In genomic region chr8:86342016-86342684, GRCm38 (mm10) we compare ENCODE assay signal across 16 mouse cellular contexts.
DNase-seq lines count a peak whose midpoint lies in the region; ATAC-seq and TF ChIP-seq lines count a peak whose summit lies in the region.
"Had no signal": no experiment of that assay in that cellular context is flagged by ENCODE, and none has a peak within 500 bp of the region (broad histone marks: within the 10 kb centered on the region; RNA-seq: fewer than 3 reads in every experiment).

No protein-coding gene starts in this region.

- no peaks in the 10 kb centered on the region for H3K9me3 ChIP-seq in intestine, embryonic 16.5 days (ENCODE audit: control insufficient read depth, low read length)
- H3K9me3 ChIP-seq in intestine, postnatal 0 days (ENCODE audit: control insufficient read depth): no peaks in the 10 kb centered on the region
- H3K9me3 ChIP-seq in lung, embryonic 15.5 days: no peaks in the 10 kb centered on the region
- H3K9me3 ChIP-seq in neural tube, embryonic 14.5 days (ENCODE audit: control insufficient read depth, low read length): no peaks in the 10 kb centered on the region
- H3K9me3 ChIP-seq: forebrain, embryonic 12.5 days; hindbrain, embryonic 13.5 days; limb, embryonic 13.5 days had no signal

- no peaks in the 10 kb centered on the region for H3K4me1 ChIP-seq in intestine, embryonic 16.5 days (ENCODE audit: control insufficient read depth, insufficient read depth, low read length)
- no peaks in the 10 kb centered on the region for H3K4me1 ChIP-seq in intestine, postnatal 0 days (replicated peaks; ENCODE audit: control insufficient read depth, insufficient read depth, low read length)
- H3K4me1 ChIP-seq in lung, embryonic 15.5 days: 0 out of 2 replicates have a peak, but pooled peaks cover 10% of the 10 kb centered on the region
- H3K4me1 ChIP-seq in neural tube, embryonic 14.5 days (ENCODE audit: control insufficient read depth, insufficient read depth, low read length): peaks cover 9% of the 10 kb centered on the region
- H3K4me1 ChIP-seq: forebrain, embryonic 12.5 days had no signal

- intact Hi-C loops in gastrocnemius, adult 2 months (cut with DNase I): no loop called here

- no peak for TF ChIP-seq CTCF in gastrocnemius, adult 2 months (IDR thresholded peaks at IDR 0.05)
- TF ChIP-seq CTCF in intestine, postnatal 0 days (IDR thresholded peaks at IDR 0.05; ENCODE audit: low read depth): no peak

- no peaks in the 10 kb centered on the region for H3K36me3 ChIP-seq in intestine, embryonic 16.5 days (ENCODE audit: control insufficient read depth, insufficient read depth, low read length)
- H3K36me3 ChIP-seq in intestine, postnatal 0 days (ENCODE audit: control insufficient read depth, insufficient read depth): no peaks in the 10 kb centered on the region
- H3K36me3 ChIP-seq in lung, embryonic 15.5 days: no peaks in the 10 kb centered on the region
- no peaks in the 10 kb centered on the region for H3K36me3 ChIP-seq in neural tube, embryonic 14.5 days (ENCODE audit: control insufficient read depth, insufficient read depth, low read length)
- H3K36me3 ChIP-seq: forebrain, embryonic 12.5 days; hindbrain, embryonic 13.5 days; limb, embryonic 13.5 days had no signal

- no peaks in the 10 kb centered on the region for H3K27me3 ChIP-seq in intestine, embryonic 16.5 days (replicated peaks; ENCODE audit: control insufficient read depth, insufficient read depth, low read length)
- no peaks in the 10 kb centered on the region for H3K27me3 ChIP-seq in intestine, postnatal 0 days (replicated peaks; ENCODE audit: control insufficient read depth, insufficient read depth, low read length)
- H3K27me3 ChIP-seq in lung, embryonic 15.5 days: no peaks in the 10 kb centered on the region
- no peaks in the 10 kb centered on the region for H3K27me3 ChIP-seq in neural tube, embryonic 14.5 days (ENCODE audit: control insufficient read depth, insufficient read depth, low read length)
- H3K27me3 ChIP-seq: forebrain, embryonic 12.5 days; hindbrain, embryonic 13.5 days; limb, embryonic 13.5 days had no signal

- no peak overlapping the region for H3K27ac ChIP-seq in gastrocnemius, adult 2 months
- 0 out of 2 replicates have a peak overlapping the region, but pooled peaks have one; percentile 15 for H3K27ac ChIP-seq in intestine, embryonic 16.5 days (ENCODE audit: low read length)
- no peak overlapping the region for H3K27ac ChIP-seq in intestine, postnatal 0 days (ENCODE audit: low read depth, low read length)
- peak overlapping the region; percentile 39; the same call in 1 of the 2 replicates for H3K27ac ChIP-seq in lung, embryonic 15.5 days
- 0 out of 2 replicates have a peak overlapping the region, but pooled peaks have one; percentile 22 for H3K27ac ChIP-seq in neural tube, embryonic 14.5 days (ENCODE audit: low read depth, low read length)
- H3K27ac ChIP-seq: forebrain, embryonic 12.5 days; limb, embryonic 13.5 days had no signal

- no peak for ATAC-seq in intestine, embryonic 16.5 days
- no peak for ATAC-seq in intestine, postnatal 0 days
- peak; percentile 89; the same call in 1 of the 2 replicates for ATAC-seq in lung, embryonic 15.5 days (ENCODE audit: borderline replicate concordance, extremely low read depth, low FRiP score, low TSS enrichment)
- no peak for ATAC-seq in neural tube, embryonic 14.5 days (ENCODE audit: low read depth)
- ATAC-seq: liver, postnatal 0 days had no signal

- WGBS in intestine, embryonic 16.5 days: 46% methylated on average over 8 of the region's 8 CpGs
- WGBS in intestine, postnatal 0 days: 57% methylated on average over 8 of the region's 8 CpGs
- WGBS in lung, embryonic 15.5 days: 35% methylated on average over 8 of the region's 8 CpGs
- 58% methylated on average over 8 of the region's 8 CpGs for WGBS in neural tube, embryonic 14.5 days

- peak; percentile 23 for DNase-seq in gastrocnemius, adult 18-20 months (ENCODE audit: low spot score)
- DNase-seq in gastrocnemius, adult 2 months: no peak
- no peak for DNase-seq in liver
- DNase-seq: B cell, adult 2 months; cerebellum, adult 9-11 months; kidney, adult 9 months; kidney, postnatal 36 days; liver, postnatal 0 days; thymus, adult 2 months had no signal

- H3K4me3 ChIP-seq in gastrocnemius, adult 2 months: no peak overlapping the region
- no peak overlapping the region for H3K4me3 ChIP-seq in intestine, embryonic 16.5 days (ENCODE audit: low read length)
- no peak overlapping the region for H3K4me3 ChIP-seq in intestine, postnatal 0 days (ENCODE audit: low read depth, low read length)
- H3K4me3 ChIP-seq in lung, embryonic 15.5 days: no peak overlapping the region
- H3K4me3 ChIP-seq in neural tube, embryonic 14.5 days (ENCODE audit: low read depth, low read length): no peak overlapping the region
- H3K4me3 ChIP-seq: forebrain, embryonic 12.5 days; hindbrain, embryonic 13.5 days; limb, embryonic 13.5 days had no signal

- H3K9ac ChIP-seq in intestine, embryonic 16.5 days (ENCODE audit: low read depth, low read length): no peak overlapping the region
- H3K9ac ChIP-seq in intestine, postnatal 0 days (ENCODE audit: low read depth, low read length): no peak overlapping the region
- H3K9ac ChIP-seq in lung, embryonic 15.5 days: no peak overlapping the region
- H3K9ac ChIP-seq in neural tube, embryonic 14.5 days (replicated peaks; ENCODE audit: low read depth, low read length): no peak overlapping the region
- H3K9ac ChIP-seq: forebrain, embryonic 12.5 days; hindbrain, embryonic 13.5 days; limb, embryonic 13.5 days; liver, postnatal 0 days had no signal

- H3K4me2 ChIP-seq in intestine, embryonic 16.5 days (ENCODE audit: low read depth, low read length): no peak overlapping the region
- H3K4me2 ChIP-seq in intestine, postnatal 0 days (replicated peaks; ENCODE audit: low read depth): no peak overlapping the region
- H3K4me2 ChIP-seq in lung, embryonic 15.5 days: no peak overlapping the region
- no peak overlapping the region for H3K4me2 ChIP-seq in neural tube, embryonic 14.5 days (ENCODE audit: low read depth, low read length)
- H3K4me2 ChIP-seq: forebrain, embryonic 12.5 days; hindbrain, embryonic 13.5 days; limb, embryonic 13.5 days had no signal

Comparison
In these comparisons a context has a peak if more than half of its experiments do, and no peak if none do; other contexts are left out.
1. H3K27ac ChIP-seq: peak in intestine, embryonic 16.5 days (single experiment), lung, embryonic 15.5 days (single experiment) and neural tube, embryonic 14.5 days (single experiment); none in gastrocnemius, adult 2 months (single experiment) and intestine, postnatal 0 days (single experiment).